Mouse (Mus musculus) heart, adult 2 months (tissue): Measurements from ENCODE around the gene Ckb.

Experiments
- CTCF ChIP-seq: fragments of 200-600 bp; IDR thresholded peaks from 2 replicates; pipeline ENCODE4 v1.8.1; 2022; ENCODE audit warnings: antibody characterized with exemption, mild to moderate bottlenecking, moderate library complexity
- POLR2A ChIP-seq: fragments of 200-500 bp; IDR thresholded peaks from 2 replicates; pipeline ENCODE4 v1.6.1; 2011; ENCODE audit warnings: mild to moderate bottlenecking, low read depth, low read length, control low read depth; ENCODE audit not compliant: insufficient read depth

DNA sequence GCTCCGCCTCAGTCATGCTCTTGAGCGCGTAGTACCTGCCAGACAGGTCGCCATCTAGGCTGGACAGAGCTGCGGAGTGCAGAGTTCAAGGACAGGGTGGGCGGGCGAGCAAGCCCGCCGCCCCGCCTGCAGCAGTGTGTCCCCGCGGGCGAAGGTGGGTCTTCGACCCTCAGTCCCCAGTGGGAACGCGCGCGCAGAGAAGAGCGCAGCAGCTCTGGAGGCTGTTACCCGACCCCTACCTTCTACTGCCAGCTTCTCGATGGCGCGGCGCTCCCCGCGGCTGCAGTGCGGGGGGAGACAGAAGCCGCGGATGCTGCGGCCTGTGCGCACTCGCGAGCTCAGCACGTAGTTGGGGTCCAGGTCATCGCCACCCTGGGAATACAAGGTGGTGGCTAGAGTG is 1.2 kb downstream of the Ckb start:
- TF ChIP-seq CTCF (no peak), POLR2A (no peak)
